Mouse (Mus musculus) kidney, embryonic 14.5 days (tissue): ENCODE measurements around the gene Mrpl17. TPM values are rescaled to one million over a fixed set of nuclear protein-coding genes. Genes with fewer than 3 reads are reported as not detected.

ENCODE experiments used
- ATAC-seq: fragments of 200-750 bp; cut with Nextera tagmentation; 2 replicates; pipeline ENCODE4 v1.8.0; 2017; ENCODE audit warnings: moderate number of reproducible peaks, mild to moderate bottlenecking, moderate TSS enrichment, moderate library complexity; ENCODE audit not compliant: low FRiP score, low TSS enrichment
- H3K27ac ChIP-seq: fragments of 300-500 bp; sonication (generic); 2 replicates; pipeline ENCODE4 v1.5.1; 2014; ENCODE audit warnings: low read depth, mild to moderate bottlenecking, low read length, moderate library complexity, mixed read lengths
- H3K27me3 ChIP-seq: fragments of 300-500 bp; sonication (generic); 2 replicates; pipeline ENCODE4 v1.6.1; 2014; ENCODE audit warnings: mild to moderate bottlenecking, low read length; ENCODE audit not compliant: control insufficient read depth, insufficient read depth
- H3K36me3 ChIP-seq: fragments of 300-500 bp; sonication (generic); 2 replicates; pipeline ENCODE4 v1.6.1; 2014; ENCODE audit warnings: low read length, mixed read lengths; ENCODE audit not compliant: control insufficient read depth, insufficient read depth
- H3K4me1 ChIP-seq: fragments of 300-500 bp; sonication (generic); 2 replicates; pipeline ENCODE4 v1.6.1; 2014; ENCODE audit warnings: low read length, mixed read lengths; ENCODE audit not compliant: control insufficient read depth, insufficient read depth
- H3K4me2 ChIP-seq: fragments of 300-500 bp; sonication (generic); replicated peaks from 2 replicates; pipeline ENCODE4 v1.6.1; 2014; ENCODE audit warnings: low read depth, mild to moderate bottlenecking, low read length
- H3K4me3 ChIP-seq: fragments of 300-500 bp; sonication (generic); 2 replicates; pipeline ENCODE4 v1.5.1; 2014; ENCODE audit warnings: mild to moderate bottlenecking, low read length
- H3K9ac ChIP-seq: fragments of 300-500 bp; sonication (generic); 2 replicates; pipeline ENCODE4 v1.6.1; 2014; ENCODE audit warnings: low read depth, mild to moderate bottlenecking, low read length, moderate library complexity
- H3K9me3 ChIP-seq: fragments of 300-500 bp; sonication (generic); 2 replicates; pipeline ENCODE4 v1.6.1; 2016; ENCODE audit warnings: low read length; ENCODE audit not compliant: control insufficient read depth
- WGBS: fragments of 180-500 bp; shearing (Covaris S2); extraction: QIAGEN DNeasy Blood & Tissue Kit; methylation state at CpG from one replicate; pipeline ENCODE4 v1.1.7; 2014; 5-methylcytosine and 5-hydroxymethylcytosine counted together
- polyA plus RNA-seq: library from polyadenylated mRNA; unstranded; fragments of >200 nt; fragmentation: Nextera tagmentation; extraction: Ambion mirVana; gene quantifications from 2 replicates; pipeline ENCODE4 v1.2.1, GENCODE M21; 2014

Gene Mrpl17
- polyA plus RNA-seq, 1 experiment from 2014 or later = 434 TPM

DNA sequence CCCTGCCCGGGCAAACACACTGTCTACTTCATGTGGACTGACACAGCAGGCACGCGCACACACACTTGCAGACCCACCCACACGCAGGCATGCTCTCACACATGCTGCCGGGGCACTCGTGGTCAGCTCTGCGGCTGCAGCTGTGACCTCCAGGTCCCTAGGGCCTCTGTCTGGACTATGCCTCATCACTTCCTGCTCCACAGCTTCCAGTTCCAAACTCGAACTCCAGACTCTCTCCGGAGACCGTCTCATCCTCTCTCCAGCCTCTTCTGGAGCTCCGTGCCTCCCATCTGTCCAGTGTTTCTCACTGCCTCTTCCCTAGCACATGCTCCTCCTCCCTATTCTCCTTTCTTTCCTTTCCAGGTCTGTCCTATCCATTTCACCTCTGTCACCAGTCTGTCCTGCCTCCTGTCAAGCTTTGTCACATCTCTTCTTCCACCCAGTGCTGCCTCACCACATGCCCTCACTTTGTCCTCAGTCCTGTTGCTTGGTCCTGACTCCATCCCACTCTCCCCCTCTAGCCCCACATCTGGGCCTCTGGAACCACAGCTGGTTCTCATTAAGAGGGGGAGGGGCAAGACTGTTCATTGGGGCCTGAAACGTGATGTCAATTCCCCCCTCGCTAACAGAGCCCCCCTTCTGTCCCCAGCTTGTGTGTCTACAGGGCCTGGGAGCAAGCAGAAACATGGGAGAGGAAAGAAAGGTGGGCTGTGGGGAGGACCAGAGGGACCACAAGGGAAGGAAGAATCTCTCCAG is 32.9 kb downstream of the Mrpl17 start:
- peak overlapping the region; percentile 84 for H3K27ac ChIP-seq
- peaks cover 45% of the 10 kb centered on the region for H3K4me1 ChIP-seq
- H3K9me3 ChIP-seq = no peaks in the 10 kb centered on the region
- peaks cover 25% of the 10 kb centered on the region for H3K36me3 ChIP-seq
- no peaks in the 10 kb centered on the region for H3K27me3 ChIP-seq
- H3K9ac ChIP-seq = peak overlapping the region; percentile 42
- H3K4me2 ChIP-seq = peak overlapping the region; percentile 33
- 22% methylated on average over 13 of the region's 13 CpGs for WGBS
- peak; percentile 82 for ATAC-seq
- peak overlapping the region; percentile 18 for H3K4me3 ChIP-seq

DNA sequence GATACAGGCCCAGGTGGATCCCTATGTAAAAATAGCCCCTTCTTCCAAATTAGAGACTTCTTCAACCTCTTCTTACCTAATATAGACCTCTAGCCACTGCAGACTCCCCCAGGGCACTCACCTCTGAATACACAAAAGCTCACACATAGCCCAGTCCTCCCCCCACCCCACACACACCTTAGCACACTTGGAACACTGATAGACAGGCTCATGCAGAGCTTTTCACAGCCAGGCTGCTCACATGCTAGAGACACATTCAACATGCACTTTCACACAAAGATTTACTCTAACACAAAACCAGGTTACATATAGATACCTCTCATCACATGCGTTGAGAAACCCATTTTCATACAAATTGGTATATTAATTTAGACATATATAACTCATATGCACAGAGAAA is 33.6 kb downstream of the Mrpl17 start:
- WGBS = 89% methylated on average over 1 of the region's 1 CpGs
- H3K4me2 ChIP-seq = peak overlapping the region; percentile 33; the same call in 1 of the 2 replicates
- peaks cover 31% of the 10 kb centered on the region for H3K36me3 ChIP-seq
- peak overlapping the region; percentile 18; the same call in 1 of the 2 replicates for H3K4me3 ChIP-seq
- no peak overlapping the region for H3K9ac ChIP-seq
- peak overlapping the region; percentile 84; the same call in 1 of the 2 replicates for H3K27ac ChIP-seq
- ATAC-seq = no peak
- H3K4me1 ChIP-seq = peaks cover 45% of the 10 kb centered on the region
- H3K9me3 ChIP-seq = no peaks in the 10 kb centered on the region
- H3K27me3 ChIP-seq = no peaks in the 10 kb centered on the region

DNA sequence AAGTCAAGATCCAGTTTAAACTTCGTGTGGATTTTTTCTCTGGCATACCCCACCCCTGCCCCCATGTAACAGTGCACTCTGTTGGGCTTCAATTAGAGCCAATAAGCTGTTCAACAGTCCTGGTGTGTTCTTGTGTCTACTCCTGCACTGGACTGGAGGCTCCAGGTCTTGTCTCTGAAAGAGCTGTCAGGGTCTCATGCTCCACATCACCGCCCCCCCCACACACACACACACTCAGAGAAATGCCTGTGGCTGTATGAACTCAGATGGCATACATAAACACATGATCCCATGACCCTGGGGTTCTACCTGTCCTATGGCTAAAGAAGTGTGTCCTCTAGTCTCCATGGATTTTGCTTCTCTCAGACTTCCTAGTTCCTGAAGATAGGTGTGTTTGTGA is 34.9 kb downstream of the Mrpl17 start:
- Histone ChIP-seq H3K9ac (no peak overlapping the region), H3K9me3 (no peaks in the 10 kb centered on the region), H3K27ac (no peak overlapping the region), H3K36me3 (peaks cover 31% of the 10 kb centered on the region), H3K27me3 (no peaks in the 10 kb centered on the region), H3K4me3 (no peak overlapping the region), H3K4me1 (peaks cover 46% of the 10 kb centered on the region), H3K4me2 (no peak overlapping the region)
- no peak for ATAC-seq
- 84% methylated on average over 2 of the region's 2 CpGs for WGBS

DNA sequence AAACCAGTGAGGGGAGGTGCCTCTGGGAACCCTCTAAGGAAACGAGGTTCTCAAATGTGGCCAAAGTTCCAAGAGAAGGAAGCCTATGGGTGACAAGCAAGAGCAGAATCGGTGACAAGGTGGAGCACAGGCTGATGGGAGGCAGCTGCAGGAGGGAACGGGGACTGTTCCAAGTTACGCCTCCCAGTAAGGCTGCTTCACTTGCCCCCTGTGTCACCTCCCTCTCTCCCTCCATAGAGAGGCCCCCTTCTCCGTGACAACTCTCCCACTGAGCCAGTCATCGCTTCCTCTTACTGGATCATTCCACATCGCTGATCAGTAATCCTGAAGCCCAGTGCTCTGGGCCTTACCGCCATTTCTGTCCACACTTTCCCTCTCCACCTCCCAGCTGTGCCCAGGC is 36.2 kb downstream of the Mrpl17 start:
- ATAC-seq = peak; percentile 71
- Histone ChIP-seq H3K4me3 (no peak overlapping the region), H3K4me2 (no peak overlapping the region; the same call in 1 of the 2 replicates), H3K9ac (peak overlapping the region; percentile 40), H3K9me3 (no peaks in the 10 kb centered on the region), H3K27ac (peak overlapping the region; percentile 55; the same call in 1 of the 2 replicates), H3K36me3 (peaks cover 35% of the 10 kb centered on the region), H3K4me1 (peaks cover 49% of the 10 kb centered on the region), H3K27me3 (no peaks in the 10 kb centered on the region)
- WGBS = 12% methylated on average over 8 of the region's 8 CpGs

DNA sequence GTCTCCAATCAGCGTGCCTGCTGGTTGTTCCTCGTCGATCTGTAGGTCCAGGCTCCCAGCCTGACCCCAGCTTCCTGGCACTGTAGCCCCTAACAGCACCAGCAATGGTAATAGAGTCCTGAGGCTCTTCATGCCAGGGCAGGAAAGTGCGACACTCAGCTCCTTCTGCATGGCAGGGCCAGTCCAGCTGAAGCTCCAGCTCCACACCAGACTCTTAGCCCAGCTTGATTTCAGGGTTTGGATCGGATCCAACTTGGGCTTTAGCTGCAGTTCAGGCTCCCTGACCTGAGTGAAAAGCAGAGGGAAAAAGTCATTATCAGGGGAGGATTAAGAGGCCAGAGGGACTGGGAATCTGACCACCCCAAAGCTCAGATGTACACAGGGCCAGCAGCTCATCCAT is 37.9 kb downstream of the Mrpl17 start:
- H3K27me3 ChIP-seq = no peaks in the 10 kb centered on the region
- no peak overlapping the region for H3K27ac ChIP-seq
- no peaks in the 10 kb centered on the region for H3K9me3 ChIP-seq
- peaks cover 43% of the 10 kb centered on the region for H3K4me1 ChIP-seq
- H3K4me3 ChIP-seq = no peak overlapping the region
- WGBS = 91% methylated on average over 5 of the region's 5 CpGs
- H3K4me2 ChIP-seq = no peak overlapping the region
- no peak for ATAC-seq
- H3K36me3 ChIP-seq = peaks cover 34% of the 10 kb centered on the region
- H3K9ac ChIP-seq = no peak overlapping the region

DNA sequence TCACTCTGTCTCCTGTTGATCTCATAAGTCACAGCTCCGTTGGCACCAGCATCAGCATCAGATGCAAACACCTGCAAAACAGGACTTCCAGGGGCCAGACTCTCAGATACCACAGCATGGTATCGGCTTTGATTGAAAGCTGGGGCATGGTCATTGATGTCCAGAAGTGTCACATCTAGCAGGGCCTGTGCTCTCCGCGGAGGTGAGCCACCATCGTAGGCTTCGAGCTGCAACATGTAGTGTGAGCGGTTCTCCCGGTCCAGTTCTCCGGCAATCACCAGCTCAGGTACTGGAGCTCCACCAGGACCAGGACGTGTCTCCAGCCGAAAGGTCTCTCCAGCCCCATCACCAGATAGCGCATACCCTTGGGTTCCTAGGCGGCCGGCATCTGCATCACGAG is 38.6 kb downstream of the Mrpl17 start:
- no peak overlapping the region for H3K9ac ChIP-seq
- no peaks in the 10 kb centered on the region for H3K27me3 ChIP-seq
- no peak overlapping the region for H3K27ac ChIP-seq
- 91% methylated on average over 15 of the region's 15 CpGs for WGBS
- no peaks in the 10 kb centered on the region for H3K9me3 ChIP-seq
- no peak overlapping the region for H3K4me3 ChIP-seq
- peaks cover 34% of the 10 kb centered on the region for H3K36me3 ChIP-seq
- H3K4me1 ChIP-seq = peaks cover 43% of the 10 kb centered on the region
- no peak overlapping the region for H3K4me2 ChIP-seq
- ATAC-seq = no peak

DNA sequence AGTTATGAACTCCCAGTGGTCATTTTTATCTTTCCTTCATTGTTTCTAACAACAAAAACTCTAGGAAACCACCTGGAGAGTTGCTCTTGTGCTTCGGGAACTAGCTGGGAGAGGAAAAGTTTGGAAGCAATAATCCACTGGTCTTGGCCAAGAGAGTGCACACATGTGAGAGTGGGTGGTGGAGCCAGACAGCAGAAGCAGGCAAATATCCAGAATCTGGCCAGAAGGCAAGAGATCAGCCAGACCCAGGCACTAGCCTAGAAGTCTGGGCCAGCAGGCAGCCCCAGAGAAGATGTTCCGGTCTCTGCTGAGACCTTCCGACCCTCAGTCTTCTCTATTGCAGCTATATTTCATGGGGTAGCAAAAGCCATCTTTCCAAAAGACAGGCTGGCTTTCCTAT is 40.9 kb downstream of the Mrpl17 start:
- no peaks in the 10 kb centered on the region for H3K27me3 ChIP-seq
- no peaks in the 10 kb centered on the region for H3K9me3 ChIP-seq
- no peak overlapping the region for H3K4me2 ChIP-seq
- H3K9ac ChIP-seq = no peak overlapping the region
- H3K27ac ChIP-seq = no peak overlapping the region
- peaks cover 51% of the 10 kb centered on the region for H3K36me3 ChIP-seq
- H3K4me3 ChIP-seq = no peak overlapping the region
- peaks cover 32% of the 10 kb centered on the region for H3K4me1 ChIP-seq
- ATAC-seq = no peak
- 63% methylated on average over 3 of the region's 3 CpGs for WGBS

DNA sequence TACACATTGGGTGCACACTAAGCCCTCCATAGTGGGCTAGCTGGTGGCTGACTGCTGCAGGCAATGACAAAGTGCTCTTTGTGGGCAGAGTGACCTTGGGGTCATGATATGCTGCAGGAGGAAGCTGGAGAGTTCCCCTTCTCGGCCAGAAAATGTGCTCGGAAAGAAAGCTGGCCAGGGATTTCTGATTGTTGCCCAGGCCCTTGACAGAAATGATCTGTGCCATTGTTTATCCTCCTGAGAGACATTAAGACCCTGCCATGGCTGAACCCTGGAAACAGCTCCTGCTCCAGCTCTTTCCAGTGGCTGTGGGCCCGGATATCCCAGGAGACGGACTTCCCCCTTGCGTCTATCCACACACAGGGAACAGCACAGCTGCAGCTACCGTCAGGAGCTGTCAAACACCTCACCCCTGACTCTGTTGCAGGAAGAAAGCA is 43.2 kb downstream of the Mrpl17 start:
- peaks cover 70% of the 10 kb centered on the region for H3K36me3 ChIP-seq
- H3K4me2 ChIP-seq = no peak overlapping the region; the same call in 1 of the 2 replicates
- no peaks in the 10 kb centered on the region for H3K27me3 ChIP-seq
- no peaks in the 10 kb centered on the region for H3K9me3 ChIP-seq
- peaks cover 20% of the 10 kb centered on the region for H3K4me1 ChIP-seq
- H3K27ac ChIP-seq = no peak overlapping the region
- 16% methylated on average over 6 of the region's 6 CpGs for WGBS
- H3K9ac ChIP-seq = no peak overlapping the region
- no peak overlapping the region for H3K4me3 ChIP-seq
- peak; percentile 47; the same call in 1 of the 2 replicates for ATAC-seq

DNA sequence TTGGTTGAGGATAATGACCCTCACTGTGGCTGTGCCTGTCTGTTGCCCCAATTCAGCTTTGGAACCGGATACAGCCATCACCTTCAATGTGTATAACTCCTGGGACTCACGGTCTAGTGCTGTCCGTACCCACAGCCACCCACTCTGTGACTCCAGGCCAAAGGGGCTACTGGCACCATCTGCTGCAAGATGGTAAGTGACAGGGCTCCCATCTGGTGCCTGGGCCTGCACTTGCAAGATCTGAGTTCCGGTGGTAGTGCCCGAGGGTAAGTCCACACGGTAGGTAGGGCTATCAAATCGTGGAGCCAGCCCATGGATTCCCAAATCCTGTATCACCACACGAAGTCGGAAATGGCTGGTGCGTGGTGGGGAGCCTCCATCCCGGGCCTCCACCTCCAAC is 46.6 kb downstream of the Mrpl17 start:
- no peaks in the 10 kb centered on the region for H3K27me3 ChIP-seq
- no peak overlapping the region for H3K4me2 ChIP-seq
- peaks cover 17% of the 10 kb centered on the region for H3K4me1 ChIP-seq
- H3K4me3 ChIP-seq = no peak overlapping the region
- WGBS = 97% methylated on average over 11 of the region's 11 CpGs
- no peak overlapping the region for H3K9ac ChIP-seq
- peaks cover 63% of the 10 kb centered on the region for H3K36me3 ChIP-seq
- ATAC-seq = no peak
- H3K9me3 ChIP-seq = no peaks in the 10 kb centered on the region
- H3K27ac ChIP-seq = no peak overlapping the region
